Mouse (Mus musculus) small intestine, adult 2 months (tissue): ENCODE data around the gene Sephs1.

Source experiments
- CTCF ChIP-seq: fragments of 200-500 bp; IDR thresholded peaks from 2 replicates; pipeline ENCODE4 v1.5.1; 2012; ENCODE audit warnings: low read depth, mild to moderate bottlenecking, control low read depth, inconsistent platforms, low read length, moderate library complexity, mixed read lengths; ENCODE audit not compliant: insufficient replicate concordance, insufficient read length; ENCODE audit errors: extremely low read depth
- POLR2A ChIP-seq: fragments of 200-500 bp; IDR thresholded peaks from 2 replicates; pipeline ENCODE4 v1.6.1; 2012; ENCODE audit warnings: low read depth, mild to moderate bottlenecking, control low read depth, inconsistent platforms, low read length, moderate library complexity

DNA sequence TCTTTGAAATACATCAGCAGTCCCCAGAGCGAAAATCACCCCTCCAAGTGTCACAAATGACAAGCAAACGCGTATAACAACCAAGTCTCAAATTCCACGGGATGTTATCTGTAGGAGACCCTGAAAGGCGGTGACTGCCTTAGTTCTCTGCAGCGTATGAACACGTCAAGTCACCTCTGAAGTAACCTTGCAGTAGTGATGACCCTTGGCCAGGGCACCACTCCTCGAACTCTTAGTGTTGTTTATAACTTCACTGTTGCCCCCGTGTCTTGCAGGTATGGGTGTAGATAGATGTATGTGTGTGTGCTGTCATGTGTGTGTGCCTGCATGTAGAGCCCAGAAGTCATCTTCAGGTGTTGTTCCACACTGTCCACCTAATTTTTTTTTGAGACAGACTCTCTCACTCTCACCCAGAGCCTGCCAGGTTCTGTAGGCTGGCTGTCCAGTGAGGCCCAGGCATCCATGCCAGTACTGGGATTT lies 16.5 kb upstream of the Sephs1 start:
- no peak for TF ChIP-seq CTCF
- TF ChIP-seq POLR2A = no peak
